Mouse (Mus musculus) adrenal gland (tissue): Measurements from ENCODE around the gene Gys1.
"Not testable (repeated sequence)": the region's sequence is repeated elsewhere in the genome, so short reads cannot be mapped to it uniquely, and the experiment has no call there.

ENCODE experiments used
- intact Hi-C: fragments of 180-260 bp; cut with DNase I; formaldehyde crosslinking; loops from one replicate; pipeline ENCODE4 v1.15.1; 2025

Gys1 gene

DNA sequence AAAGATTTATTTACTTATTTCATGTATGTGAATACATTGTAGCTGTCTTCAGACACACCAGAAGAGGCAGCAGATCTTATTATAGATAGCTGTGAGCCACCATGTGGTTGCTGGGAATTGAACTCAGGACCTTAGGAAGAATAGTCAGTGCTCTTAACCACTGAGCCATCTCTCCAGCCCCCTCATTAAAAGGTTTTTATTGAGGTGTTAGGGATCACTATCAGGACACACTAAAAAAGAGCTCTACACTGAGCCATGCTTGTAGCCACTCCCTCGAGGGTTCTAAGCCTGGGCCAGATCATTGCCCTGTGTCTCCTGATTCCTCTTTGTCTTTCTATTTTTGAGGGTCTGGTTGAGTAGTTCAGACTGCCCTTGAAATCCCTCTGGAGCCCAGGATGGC lies 41.8 kb downstream of the Gys1 start:
- intact Hi-C loops, result loop anchor here (5.0 kb wide), 1 partner anchor 51 kb away; the partner anchor contains the start of genes Plekha4 and Ppp1r15a

DNA sequence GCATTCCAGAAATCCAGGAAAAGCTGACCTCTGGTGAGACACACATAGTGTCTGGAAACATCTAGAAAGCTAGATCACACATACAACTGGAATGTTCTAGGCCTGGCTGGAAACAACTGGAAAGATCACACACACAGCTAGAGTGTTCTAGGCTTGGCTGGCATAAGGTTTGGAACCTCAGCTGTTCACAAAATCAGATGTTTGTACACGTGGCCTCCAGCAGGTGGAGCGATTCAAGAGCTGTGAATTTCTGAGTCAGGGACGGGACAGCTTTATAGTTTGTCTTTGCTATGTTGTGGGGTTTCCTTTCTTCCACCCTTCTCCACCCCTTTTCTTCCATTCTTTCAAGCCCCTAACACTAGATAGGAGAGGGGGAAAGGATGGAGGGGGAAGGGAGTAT lies 42.4 kb downstream of the Gys1 start:
- intact Hi-C loops, result loop anchor here (5.0 kb wide), 1 partner anchor 50 kb away; the partner anchor contains the start of genes Plekha4 and Ppp1r15a

DNA sequence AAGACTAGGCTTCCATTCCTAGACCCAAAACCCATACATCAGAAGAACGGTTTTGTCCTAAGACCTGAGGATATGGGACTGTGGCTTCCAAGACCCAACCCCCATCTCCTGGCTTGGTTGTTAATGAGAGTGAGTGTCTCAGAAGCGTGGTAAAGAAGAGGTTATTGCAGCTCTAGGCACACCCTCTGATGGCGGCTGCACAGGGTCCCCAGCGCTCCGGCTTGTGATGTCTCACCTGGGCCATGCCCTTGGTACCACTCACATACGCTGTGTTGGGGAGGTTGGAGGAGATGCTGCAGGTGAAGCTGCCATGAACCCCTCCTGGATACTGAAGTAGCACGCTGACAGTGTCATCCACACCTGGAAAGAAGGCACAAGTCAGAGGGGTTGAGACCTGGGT lies 44.1 kb downstream of the Gys1 start:
- intact Hi-C loops, result loop anchor here (5.0 kb wide), 1 partner anchor 49 kb away; the partner anchor contains the start of genes Plekha4 and Ppp1r15a

DNA sequence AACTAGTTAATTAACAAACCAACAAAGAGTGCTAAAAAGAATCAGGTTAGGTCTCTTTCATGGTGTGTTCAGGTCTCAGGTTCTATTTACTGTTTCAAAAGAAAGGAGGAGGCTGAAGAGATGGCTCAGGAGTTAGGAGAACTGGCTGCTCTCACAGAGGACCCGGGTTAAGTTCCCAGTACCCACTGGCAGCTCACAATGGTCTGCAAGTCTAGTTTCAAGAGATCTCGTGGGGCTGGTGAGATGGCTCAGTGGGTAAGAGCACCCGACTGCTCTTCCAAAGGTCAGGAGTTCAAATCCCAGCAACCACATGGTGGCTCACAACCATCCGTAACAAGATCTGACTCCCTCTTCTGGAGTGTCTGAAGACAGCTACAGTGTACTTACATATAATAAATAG lies 45.7 kb downstream of the Gys1 start:
- intact Hi-C loops, result not testable (repeated sequence)

DNA sequence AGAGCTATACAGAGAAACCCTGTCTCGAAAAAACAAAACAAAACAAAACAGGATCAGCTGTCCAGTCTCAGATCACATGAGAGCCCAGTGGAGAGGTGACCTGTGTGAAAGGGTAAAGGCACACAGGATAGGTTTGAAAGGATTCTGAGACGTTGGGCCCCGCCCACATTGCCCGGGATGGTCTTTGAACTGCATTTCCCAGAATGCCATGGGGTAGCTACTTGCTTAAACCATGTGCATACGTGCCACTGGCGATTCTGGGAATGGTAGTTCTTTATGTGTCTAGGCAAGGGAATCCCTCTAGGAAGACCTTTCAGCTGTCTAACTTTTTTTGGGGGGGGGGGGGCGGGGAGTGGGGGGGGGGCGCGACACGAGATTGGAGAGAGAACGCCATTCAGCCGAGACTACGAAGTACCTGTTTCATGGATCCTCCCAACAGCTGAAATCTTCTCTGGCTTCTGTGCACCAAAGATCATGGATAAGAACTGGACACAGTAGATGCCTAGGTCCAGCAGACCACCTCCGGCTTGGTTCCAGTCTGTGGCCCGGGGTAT lies 46.8 kb downstream of the Gys1 start, which contains the start of gene Tulp2:
TSS of gene Tulp2 (plus strand) at position 504 of the 554 bp plus-strand sequence.
- intact Hi-C loops, result no loop called here

DNA sequence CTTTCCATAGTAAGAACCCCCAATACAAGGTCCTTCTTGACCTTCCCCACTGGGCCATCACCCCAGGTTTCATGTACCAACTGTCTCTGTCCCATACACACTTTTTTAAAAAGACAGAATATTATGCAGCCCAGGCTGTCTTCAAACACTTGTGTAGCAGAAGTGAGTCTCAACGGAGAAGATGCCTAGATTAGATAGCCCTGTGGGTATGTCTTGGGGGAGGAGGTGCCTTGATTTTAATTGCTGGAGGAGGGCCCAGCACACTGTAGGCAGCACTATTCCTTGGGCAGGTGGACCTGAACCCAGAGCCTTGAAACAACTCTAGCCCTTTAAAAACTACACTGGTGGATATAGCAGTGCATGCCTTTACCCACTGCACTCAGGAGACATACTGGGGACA lies 47.5 kb downstream of the Gys1 start:
- intact Hi-C loops, result no loop called here

DNA sequence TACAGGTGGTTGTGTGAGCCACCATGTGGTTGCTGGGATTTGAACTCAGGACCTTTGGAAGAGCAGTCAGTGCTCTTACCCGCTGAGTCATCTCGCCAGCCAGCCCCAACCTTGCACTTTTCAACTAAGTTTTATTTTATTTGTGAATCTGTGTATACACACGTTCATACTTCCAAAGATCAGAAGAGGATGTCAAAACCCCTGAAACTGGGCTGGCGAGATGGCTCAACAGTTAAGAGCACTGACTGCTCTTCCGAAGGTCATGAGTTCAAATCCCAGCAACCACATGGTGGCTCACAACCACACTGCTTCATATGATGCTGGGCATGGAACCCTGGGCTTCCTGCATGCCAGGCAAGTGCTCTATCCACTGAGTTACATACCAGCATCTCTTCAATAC lies 50.3 kb downstream of the Gys1 start:
- intact Hi-C loops, result not testable (repeated sequence)

DNA sequence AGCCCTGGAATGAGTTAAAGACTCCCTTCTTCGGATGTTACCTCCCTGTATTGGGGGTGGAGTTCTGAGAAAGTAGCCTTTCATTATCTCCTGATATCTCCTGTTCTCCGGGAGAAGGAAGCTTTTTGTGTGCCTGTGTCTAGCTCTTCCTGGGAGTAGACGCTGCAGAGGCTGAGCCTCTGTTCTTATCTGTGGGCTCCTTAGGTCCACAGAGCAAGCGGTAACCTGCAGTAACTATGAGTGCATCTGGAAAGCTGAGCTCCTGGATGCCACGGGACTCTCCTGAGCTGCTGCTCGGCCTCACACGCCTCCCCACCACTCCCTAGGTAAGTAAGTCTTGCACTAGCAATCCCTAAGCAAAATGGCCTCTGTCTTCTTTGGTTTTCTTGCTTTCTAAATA lies 51.5 kb downstream of the Gys1 start:
- intact Hi-C loops, result no loop called here

DNA sequence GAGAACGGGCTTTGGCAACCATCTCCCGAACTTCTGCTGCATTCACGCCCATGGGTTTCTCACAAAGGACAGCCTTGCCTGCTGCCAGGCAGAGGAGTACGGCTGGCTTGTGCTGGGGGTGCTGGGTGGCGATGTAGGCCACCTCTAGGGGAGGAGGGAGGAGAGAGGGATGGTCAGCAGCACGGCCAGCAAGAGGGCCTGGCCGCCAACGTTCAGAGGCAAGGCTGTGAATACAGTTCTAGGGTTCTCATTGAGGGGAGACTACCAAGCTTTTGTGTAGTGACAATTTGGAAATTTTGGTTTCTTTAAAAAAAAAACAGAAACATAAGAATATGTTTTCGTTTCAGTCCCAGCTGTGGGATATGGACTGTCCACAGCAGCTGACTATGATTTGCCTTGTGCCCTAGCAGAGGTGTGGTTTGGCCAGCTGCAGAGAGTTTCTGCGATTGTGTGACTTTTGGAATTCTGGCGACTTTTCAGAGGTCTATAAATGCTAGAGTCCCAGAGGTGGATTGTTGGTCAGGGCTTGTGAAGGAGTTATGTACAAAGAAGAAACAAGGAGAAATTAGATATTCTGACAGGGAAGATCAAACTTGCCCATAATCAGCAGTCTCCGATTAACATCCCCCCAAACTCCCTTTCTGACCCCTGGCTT lies 52.2 kb downstream of the Gys1 start, which contains the start of gene Gm45808:
TSS of gene Gm45808 (minus strand) at position 51 of the 655 bp plus-strand sequence.
- intact Hi-C loops, result no loop called here

DNA sequence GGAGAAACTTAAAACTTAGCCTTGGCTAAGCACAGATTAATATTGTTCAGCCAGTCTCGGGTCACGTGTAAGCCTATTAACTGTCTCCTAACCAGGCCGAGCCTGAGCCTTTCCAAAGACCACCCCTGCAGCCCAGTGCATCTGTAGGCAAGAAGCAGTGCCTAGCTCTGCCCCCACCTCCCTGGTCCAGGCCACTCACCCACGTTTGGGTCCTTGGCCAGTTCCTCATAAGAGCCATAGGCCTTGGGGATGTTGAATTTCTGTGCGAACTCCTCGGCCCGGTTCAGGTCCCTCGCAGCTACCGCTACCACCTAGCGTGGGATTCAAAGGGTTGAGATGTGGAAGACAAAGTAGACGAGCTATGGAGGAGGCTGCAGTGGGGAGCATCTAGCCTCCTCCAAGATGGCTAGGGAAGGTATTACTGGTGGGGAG lies 53.2 kb downstream of the Gys1 start:
- intact Hi-C loops, result no loop called here

DNA sequence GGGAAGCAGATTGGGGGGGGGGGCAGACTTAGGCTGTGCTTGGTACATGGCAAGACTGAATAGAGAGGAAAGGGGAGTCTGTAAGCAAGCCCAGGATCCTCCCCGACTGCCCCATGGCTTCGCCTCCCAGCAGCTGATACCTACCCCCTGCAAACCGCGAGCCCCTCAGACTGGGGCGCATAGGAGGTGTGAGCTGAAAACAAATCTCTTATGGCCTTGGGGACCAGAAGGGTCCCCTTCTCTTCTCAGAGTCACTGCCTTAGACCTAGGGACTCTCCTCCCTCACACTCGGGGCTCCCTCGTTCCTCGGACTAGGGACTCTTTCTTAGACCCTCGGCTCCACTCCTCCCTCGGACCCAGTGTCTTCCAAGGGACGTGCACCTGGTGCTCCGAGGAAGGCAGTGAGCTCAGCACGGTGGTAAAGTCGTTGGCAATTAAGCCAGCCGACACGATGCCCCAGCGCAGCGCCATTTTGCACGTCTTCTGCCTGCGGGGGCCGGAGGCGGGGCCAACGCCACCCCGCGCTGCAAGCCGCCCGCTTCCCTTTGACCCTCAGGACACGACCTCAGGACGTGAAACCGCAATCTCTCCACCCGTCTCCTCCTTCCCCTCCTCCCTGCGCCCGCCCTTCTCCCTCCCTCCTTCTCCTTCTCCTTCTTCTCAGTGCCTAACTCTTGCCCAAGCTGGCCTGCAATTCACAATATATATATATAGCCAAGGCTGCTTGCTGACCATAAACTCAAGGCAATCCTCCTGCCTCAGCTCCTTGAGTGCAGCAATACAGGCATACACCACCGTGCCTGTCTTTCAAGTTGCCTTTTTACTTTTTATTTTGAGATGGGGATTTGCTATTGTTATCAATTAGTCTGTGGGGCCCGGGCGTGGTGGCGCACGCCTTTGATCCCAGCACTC lies 53.9 kb downstream of the Gys1 start, which contains the start of gene Dhdh:
TSS of gene Dhdh (minus strand) at position 513 of the 912 bp plus-strand sequence.
- intact Hi-C loops, result no loop called here

DNA sequence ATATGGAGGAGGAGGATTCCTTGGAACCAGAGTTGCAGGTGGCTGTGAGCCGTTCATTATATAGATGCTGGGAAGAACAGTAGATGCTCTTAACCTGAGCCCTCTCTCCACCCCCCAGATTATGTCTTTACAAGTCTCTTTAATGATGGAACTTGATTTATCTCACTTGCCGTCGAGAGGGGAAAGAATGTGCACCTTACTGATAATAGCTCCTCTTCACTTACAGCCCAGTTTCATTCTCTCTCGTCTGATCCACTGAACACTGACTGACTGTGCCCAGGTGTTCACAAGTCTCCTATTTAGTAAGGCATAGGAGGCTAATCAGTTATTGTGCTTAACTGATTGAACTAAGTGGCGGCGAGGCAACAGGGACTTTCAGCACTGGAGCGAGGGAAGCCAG lies 54.9 kb downstream of the Gys1 start:
- intact Hi-C loops, result no loop called here

DNA sequence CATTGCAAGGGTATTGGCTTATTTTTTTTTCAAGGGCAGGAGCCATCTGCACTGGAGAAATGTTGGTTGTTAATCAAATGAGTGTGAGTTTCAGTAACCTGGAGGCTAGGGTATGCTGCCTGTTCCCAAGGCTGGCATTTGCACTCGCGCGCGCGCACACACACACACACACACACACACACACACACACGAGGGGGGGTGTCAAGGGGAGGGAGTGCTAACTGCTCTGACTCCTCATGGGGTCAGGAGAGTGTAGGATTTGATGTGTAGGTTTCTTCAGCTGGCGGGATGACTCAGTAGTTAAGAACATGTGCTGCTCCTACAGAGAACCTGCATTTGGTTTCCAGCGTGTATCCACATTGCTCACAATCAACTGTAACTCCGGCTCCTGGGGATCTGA lies 56.2 kb downstream of the Gys1 start:
- intact Hi-C loops, result no loop called here

DNA sequence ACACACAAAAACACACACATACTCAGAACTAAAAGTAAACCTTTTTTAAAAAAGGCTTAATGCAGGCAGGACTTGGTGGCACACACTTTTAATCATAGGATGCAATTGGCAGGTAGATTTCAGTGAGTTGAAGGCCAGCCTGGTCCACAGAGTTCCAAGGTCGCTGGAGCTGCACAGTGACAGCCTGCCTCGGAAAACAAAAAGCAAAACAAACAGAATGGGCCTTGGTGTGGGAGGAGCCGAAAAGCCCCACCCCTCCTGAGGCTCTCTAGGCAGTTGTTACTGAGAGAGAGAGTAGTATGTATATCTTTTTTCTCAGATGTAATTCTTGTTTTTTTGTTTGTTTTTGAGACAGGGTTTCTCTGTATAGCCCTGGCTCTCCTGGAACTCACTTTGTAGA lies 56.6 kb downstream of the Gys1 start:
- intact Hi-C loops, result no loop called here

DNA sequence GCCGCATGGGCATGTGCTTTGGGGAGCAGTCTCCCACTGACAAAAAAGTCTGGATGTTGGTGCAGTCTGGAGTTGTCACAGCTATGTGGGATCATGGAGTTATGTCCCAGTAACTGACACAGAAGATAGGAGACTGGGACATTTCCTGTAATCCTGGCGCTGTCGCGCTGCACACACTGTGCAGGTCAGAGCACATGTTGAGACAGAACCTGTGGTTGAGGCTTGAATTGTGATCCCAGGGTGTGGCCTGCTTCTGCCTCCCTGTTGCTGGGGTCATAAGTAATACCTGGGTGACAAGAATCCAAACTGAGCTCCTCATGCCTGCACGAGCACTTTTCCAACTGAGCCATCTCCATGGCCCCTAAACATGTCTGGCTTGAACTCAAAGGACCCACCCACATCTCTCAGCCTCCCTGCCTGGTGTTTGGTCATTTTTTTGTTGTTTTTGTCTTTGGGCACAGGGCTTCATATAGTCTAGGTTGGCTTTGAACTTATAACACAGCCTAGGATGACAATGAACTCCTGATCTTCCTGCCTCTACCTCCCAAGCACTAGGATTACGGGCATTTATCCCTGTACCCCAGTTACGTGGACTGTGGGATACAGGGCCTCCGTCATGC lies 57.7 kb downstream of the Gys1 start:
- intact Hi-C loops, result no loop called here

DNA sequence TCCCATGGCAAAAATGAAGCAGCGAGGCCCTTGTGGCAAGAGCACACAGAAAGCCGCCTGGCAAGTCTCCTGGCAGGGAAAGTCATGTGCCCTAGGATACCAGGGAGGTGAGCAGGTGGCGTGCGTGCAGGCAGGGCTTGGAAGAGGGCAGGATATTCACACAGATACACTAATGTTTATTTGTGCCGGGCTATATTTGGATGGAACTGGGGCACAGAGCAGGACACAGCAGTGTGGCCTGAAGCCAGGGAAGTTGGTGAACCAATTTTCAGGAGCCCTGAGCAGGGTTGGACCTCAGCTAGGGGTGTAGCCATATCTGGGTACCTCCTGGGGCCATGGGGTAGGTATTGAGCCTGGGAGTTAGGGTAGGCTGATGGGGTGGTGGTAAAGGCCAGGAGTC lies 58.3 kb downstream of the Gys1 start:
- intact Hi-C loops, result no loop called here

DNA sequence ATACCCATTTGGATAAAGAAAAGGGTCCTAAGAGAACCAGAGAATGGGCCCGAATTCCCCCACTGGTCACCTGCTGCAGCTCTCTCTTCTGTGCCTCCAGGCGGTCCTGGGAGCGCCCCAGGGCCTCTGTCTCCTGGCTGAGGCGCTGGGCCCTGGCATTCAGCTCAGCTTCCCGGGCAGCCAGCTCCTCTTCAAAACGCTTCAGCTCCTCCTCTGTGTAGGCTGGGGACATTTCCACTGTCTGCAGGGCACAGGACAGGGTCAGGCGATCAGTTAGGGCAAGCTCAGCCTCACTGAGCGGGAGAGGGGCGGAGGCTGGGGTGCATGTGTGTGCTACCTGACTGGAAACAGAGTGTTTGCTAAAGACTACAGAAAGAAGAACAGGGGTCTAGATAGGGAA lies 59.9 kb downstream of the Gys1 start:
- intact Hi-C loops, result no loop called here

DNA sequence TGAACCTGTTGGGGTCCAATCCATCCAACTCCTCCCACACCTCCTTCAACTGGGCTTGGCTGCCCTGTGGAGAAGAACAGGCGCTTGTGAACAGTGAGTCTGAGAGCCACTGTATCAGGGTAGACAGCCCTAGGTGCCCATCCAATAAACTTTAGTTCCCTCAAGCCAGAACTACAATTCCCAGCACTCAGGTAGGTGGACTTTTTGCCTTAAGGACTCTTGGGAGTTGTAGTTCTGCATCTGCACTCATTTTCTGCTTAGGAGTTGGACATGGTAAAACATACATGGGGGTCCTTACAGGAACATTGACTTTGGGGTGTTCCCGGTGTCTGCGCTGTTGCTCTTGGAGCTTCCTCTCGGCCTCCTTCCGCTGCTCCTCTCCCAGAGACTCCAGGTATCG lies 63.8 kb downstream of the Gys1 start:
- intact Hi-C loops, result no loop called here
